ENCODE assay signal across 8 mouse cellular contexts in the genomic region with DNA sequence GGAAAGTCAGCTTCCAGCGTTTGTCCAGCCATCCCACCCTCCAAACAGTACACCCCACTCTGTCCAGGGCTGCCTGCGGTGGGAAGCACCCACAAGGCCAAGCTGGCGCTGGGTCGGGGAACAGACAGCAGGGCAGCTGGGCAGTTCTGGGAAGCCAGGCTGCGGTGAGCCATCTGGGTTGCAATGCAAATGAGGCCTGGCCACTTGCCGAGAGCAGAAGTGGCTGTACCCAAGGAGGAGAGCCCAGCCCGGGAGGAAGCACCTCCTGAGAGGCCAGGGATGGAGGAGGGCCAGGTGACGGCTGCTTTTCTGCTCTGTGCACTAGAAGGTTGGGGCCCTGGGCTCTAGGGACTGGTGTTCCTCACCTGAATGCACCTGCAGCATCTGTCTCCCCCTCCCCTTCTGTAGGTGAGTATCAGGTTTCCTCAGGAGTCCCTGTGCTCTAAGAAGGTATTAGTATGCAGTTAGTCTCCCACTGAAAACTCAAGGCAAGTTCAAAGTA. TPM values are rescaled to one million over a fixed set of nuclear protein-coding genes. Genes with fewer than 3 reads are reported as not detected.
DNase-seq lines count a peak whose midpoint lies in the region; ATAC-seq and TF ChIP-seq lines count a peak whose summit lies in the region.

No protein-coding gene starts in this region.

- intact Hi-C loops in heart, postnatal 25 days (cut with DNase I), result no loop called here

- H3K36me3 ChIP-seq in forebrain, embryonic 12.5 days (replicated peaks), result no peaks in the 10 kb centered on the region
- no peaks in the 10 kb centered on the region for H3K36me3 ChIP-seq in hindbrain, embryonic 12.5 days
- no peaks in the 10 kb centered on the region for H3K36me3 ChIP-seq in lung, embryonic 16.5 days (ENCODE audit: control insufficient read depth, insufficient read depth, low read length)

- H3K27ac ChIP-seq in bone marrow, adult 2 months (ENCODE audit: control insufficient read depth, insufficient read depth, low read depth, low read length, poor library complexity), result peak overlapping the region; percentile 18; the same call in 1 of the 2 replicates
- peak overlapping the region; percentile 83 for H3K27ac ChIP-seq in forebrain, embryonic 12.5 days
- peak overlapping the region; percentile 90 for H3K27ac ChIP-seq in hindbrain, embryonic 12.5 days
- peak overlapping the region; percentile 81 for H3K27ac ChIP-seq in lung, embryonic 16.5 days (ENCODE audit: low read length)

- no peak for TF ChIP-seq POLR2A in bone marrow, adult 2 months (IDR thresholded peaks at IDR 0.05; ENCODE audit: borderline replicate concordance, control insufficient read depth, low read depth, low read length)

- peak; percentile 66 to 78 for DNase-seq in heart, adult 18-20 months
- DNase-seq in heart, postnatal 25 days (ENCODE audit: low spot score), result no peak
- DNase-seq in retina, embryonic 14.5 days (ENCODE audit: low spot score), result peak; percentile 70
- DNase-seq in right cerebral cortex, adult 2 months (ENCODE audit: low spot score in 2 of 2), result no peak

- H3K9ac ChIP-seq in forebrain, embryonic 12.5 days, result peak overlapping the region; percentile 7; the same call in 1 of the 2 replicates
- H3K9ac ChIP-seq in hindbrain, embryonic 12.5 days, result no peak overlapping the region
- H3K9ac ChIP-seq in lung, embryonic 16.5 days (ENCODE audit: low read length), result peak overlapping the region; percentile 38; the same call in 1 of the 2 replicates

- H3K4me1 ChIP-seq in bone marrow, adult 2 months (ENCODE audit: control insufficient read depth, insufficient read depth, low read length), result peaks cover 17% of the 10 kb centered on the region
- peaks cover 40% of the 10 kb centered on the region for H3K4me1 ChIP-seq in forebrain, embryonic 12.5 days
- H3K4me1 ChIP-seq in hindbrain, embryonic 12.5 days, result peaks cover 26% of the 10 kb centered on the region
- H3K4me1 ChIP-seq in lung, embryonic 16.5 days (replicated peaks; ENCODE audit: control insufficient read depth, insufficient read depth, low read length), result peaks cover 31% of the 10 kb centered on the region

- TF ChIP-seq CTCF in bone marrow, adult 2 months (IDR thresholded peaks at IDR 0.05; ENCODE audit: control insufficient read depth, insufficient read depth, low read length), result no peak

- peak; percentile 51 for ATAC-seq in forebrain, embryonic 12.5 days (ENCODE audit: low FRiP score)
- ATAC-seq in hindbrain, embryonic 12.5 days (ENCODE audit: low FRiP score), result peak; percentile 79
- ATAC-seq in lung, embryonic 16.5 days (ENCODE audit: low read depth), result peak; percentile 80

- peak overlapping the region; percentile 19 for H3K4me2 ChIP-seq in forebrain, embryonic 12.5 days
- H3K4me2 ChIP-seq in hindbrain, embryonic 12.5 days (replicated peaks), result peak overlapping the region; percentile 19
- H3K4me2 ChIP-seq in lung, embryonic 16.5 days (ENCODE audit: low read depth, low read length), result no peak overlapping the region; the same call in 1 of the 2 replicates

- H3K27me3 ChIP-seq in forebrain, embryonic 12.5 days, result peaks cover 36% of the 10 kb centered on the region
- peaks cover 13% of the 10 kb centered on the region for H3K27me3 ChIP-seq in hindbrain, embryonic 12.5 days
- H3K27me3 ChIP-seq in lung, embryonic 16.5 days (ENCODE audit: control insufficient read depth, insufficient read depth, low read depth, low read length), result no peaks in the 10 kb centered on the region

- H3K4me3 ChIP-seq in bone marrow, adult 2 months (replicated peaks; ENCODE audit: control insufficient read depth, low read depth, low read length), result no peak overlapping the region
- H3K4me3 ChIP-seq in forebrain, embryonic 12.5 days (replicated peaks), result no peak overlapping the region
- no peak overlapping the region for H3K4me3 ChIP-seq in hindbrain, embryonic 12.5 days
- H3K4me3 ChIP-seq in lung, embryonic 16.5 days (ENCODE audit: low read length), result no peak overlapping the region

- WGBS in bone marrow, adult 2 months, result 2% methylated on average over 8 of the region's 8 CpGs
- WGBS in forebrain, embryonic 12.5 days, result under 1% methylated on average over 8 of the region's 8 CpGs
- 2% methylated on average over 8 of the region's 8 CpGs for WGBS in hindbrain, embryonic 12.5 days
- WGBS in lung, embryonic 16.5 days, result 32% methylated on average over 8 of the region's 8 CpGs

- no peaks in the 10 kb centered on the region for H3K9me3 ChIP-seq in forebrain, embryonic 12.5 days
- H3K9me3 ChIP-seq in hindbrain, embryonic 12.5 days (replicated peaks), result no peaks in the 10 kb centered on the region
- no peaks in the 10 kb centered on the region for H3K9me3 ChIP-seq in lung, embryonic 16.5 days (ENCODE audit: control insufficient read depth, low read length)

RNA-seq across cellular contexts. Expression of gene Socs3, which starts 6.3 kb away (rescaled TPM):
- 1 to 10 TPM; 3.2 to 3.5 TPM for total RNA-seq in heart, adult 18-20 months (2021)
- 1 to 10 TPM; 5.2 to 6.3 TPM for total RNA-seq in heart, postnatal 25 days (2021)
- 3.4 and 9.6 TPM in 2 replicates for polyA plus RNA-seq in bone marrow, adult 2 months (2011; ENCODE audit: insufficient read depth, insufficient read length, low replicate concordance, missing spikeins)
- 13.5 and 14.7 TPM in 2 replicates for polyA plus RNA-seq in forebrain, embryonic 12.5 days (2016; fragmentation: Nextera tagmentation; extraction: Ambion mirVana)
- 10.4 and 11.8 TPM in 2 replicates for polyA plus RNA-seq in hindbrain, embryonic 12.5 days (2016; fragmentation: Nextera tagmentation; extraction: Ambion mirVana)
- polyA plus RNA-seq in lung, embryonic 16.5 days (2015; fragmentation: Nextera tagmentation; extraction: Ambion mirVana), result 12.5 and 13.2 TPM in 2 replicates

RNA-seq across cellular contexts. Expression of gene Pgs1, which starts 10.0 kb away (rescaled TPM):
- total RNA-seq in heart, adult 18-20 months (2021), result 10 to 100 TPM; 17.0 to 18.8 TPM
- 10 to 100 TPM; 18.1 to 18.2 TPM for total RNA-seq in heart, postnatal 25 days (2021)
- 27.1 and 67.5 TPM in 2 replicates for polyA plus RNA-seq in bone marrow, adult 2 months (2011; ENCODE audit: insufficient read depth, insufficient read length, low replicate concordance, missing spikeins)
- 45.3 and 45.9 TPM in 2 replicates for polyA plus RNA-seq in forebrain, embryonic 12.5 days (2016; fragmentation: Nextera tagmentation; extraction: Ambion mirVana)
- 41.8 and 46.7 TPM in 2 replicates for polyA plus RNA-seq in hindbrain, embryonic 12.5 days (2016; fragmentation: Nextera tagmentation; extraction: Ambion mirVana)
- polyA plus RNA-seq in lung, embryonic 16.5 days (2015; fragmentation: Nextera tagmentation; extraction: Ambion mirVana), result 41.8 and 44.8 TPM in 2 replicates

Comparison
In these comparisons a context has a peak if more than half of its experiments do, and no peak if none do; other contexts are left out.
1. DNase-seq: peak in heart, adult 18-20 months (2 of 2) and retina, embryonic 14.5 days (single experiment); none in heart, postnatal 25 days (single experiment) and right cerebral cortex, adult 2 months (0 of 2).
2. H3K27ac ChIP-seq: peak in every context shown above with its lines; median percentile 90 in hindbrain, embryonic 12.5 days; 83 in forebrain, embryonic 12.5 days; 81 in lung, embryonic 16.5 days; 18 in bone marrow, adult 2 months.
3. Peak in every context shown above with its lines, with median percentiles within 50 percentile points of each other: ATAC-seq.